Mouse (Mus musculus): ENCODE results near the gene Hap1. TPM values are rescaled to one million over a fixed set of nuclear protein-coding genes. Genes with fewer than 3 reads are reported as not detected.

Gene Hap1
- 0.38 and 0.39 TPM in 2 replicates for polyA plus RNA-seq (2014; fragmentation: Nextera tagmentation; extraction: Ambion mirVana)

DNA sequence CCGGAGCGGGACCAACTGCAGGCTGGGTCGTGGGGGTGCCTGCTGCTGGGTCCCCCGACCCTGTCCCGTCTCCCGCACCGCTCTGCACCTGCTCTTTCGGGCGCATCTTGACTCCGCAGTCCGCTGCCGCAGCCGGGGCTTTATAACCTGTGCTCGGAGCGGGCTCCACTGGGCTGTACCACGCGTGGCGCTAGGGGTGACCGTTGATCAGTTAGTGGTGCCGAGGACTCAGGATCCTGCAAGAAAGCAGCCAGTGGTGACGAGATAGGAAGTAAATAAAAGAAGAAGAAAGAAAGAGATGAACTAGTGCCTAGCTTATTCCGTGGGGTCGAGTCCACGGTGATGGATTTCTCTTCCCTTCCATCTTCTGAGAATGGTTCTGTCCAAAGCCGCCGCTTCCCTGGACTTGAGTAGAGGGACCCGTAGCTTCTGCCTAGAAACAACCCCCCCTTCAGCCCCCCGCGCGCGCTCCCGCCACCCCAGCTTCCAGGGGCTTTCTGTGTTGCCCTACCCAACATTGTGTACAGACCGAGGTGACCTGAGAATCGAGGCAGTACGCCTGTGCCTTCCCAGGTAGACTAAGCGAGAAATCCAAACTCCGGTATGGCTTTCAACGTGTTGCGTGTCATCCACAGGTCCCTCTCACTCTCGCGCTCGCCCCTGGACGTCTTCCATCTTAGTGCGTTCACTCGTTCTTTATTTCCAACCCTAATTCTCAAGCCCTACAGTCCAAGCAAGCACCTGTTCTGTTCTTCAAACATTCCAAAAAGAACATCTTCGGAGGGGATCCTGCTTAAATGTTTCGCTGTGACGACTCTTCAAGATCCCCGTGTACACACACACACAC lies at the start of gene Hap1:
Hap1 (minus strand) TSS at position 157 of the 847 bp plus-strand sequence.
- no peaks in the 10 kb centered on the region for H3K9me3 ChIP-seq (ENCODE audit: control insufficient read depth, low read length)
- no peak within 1 kb of the TSS for H3K27ac ChIP-seq (replicated peaks; ENCODE audit: low read depth, low read length)
- H3K9ac ChIP-seq (ENCODE audit: low read length) = peak within 1 kb of the TSS; percentile 49; the same call in 1 of the 2 replicates
- H3K4me2 ChIP-seq (ENCODE audit: low read depth, severe bottlenecking) = peak within 1 kb of the TSS; percentile 84
- no peak for ATAC-seq (ENCODE audit: insufficient number of reproducible peaks, low FRiP score, low TSS enrichment, low read depth)
- 2% methylated on average over 49 of the region's 49 CpGs for WGBS
- DNase-seq (ENCODE audit: low spot score) = peak; percentile 81
- peaks cover 60% of the 10 kb centered on the region for H3K27me3 ChIP-seq (ENCODE audit: control insufficient read depth, insufficient read depth, low read length)
- H3K36me3 ChIP-seq (ENCODE audit: control insufficient read depth, insufficient read depth, low read length) = no peaks in the 10 kb centered on the region
- peaks cover 3% of the 10 kb centered on the region for H3K4me1 ChIP-seq (ENCODE audit: control insufficient read depth, insufficient read depth, low read length)
- H3K4me3 ChIP-seq (ENCODE audit: low read depth, low read length) = peak within 1 kb of the TSS; percentile 48

DNA sequence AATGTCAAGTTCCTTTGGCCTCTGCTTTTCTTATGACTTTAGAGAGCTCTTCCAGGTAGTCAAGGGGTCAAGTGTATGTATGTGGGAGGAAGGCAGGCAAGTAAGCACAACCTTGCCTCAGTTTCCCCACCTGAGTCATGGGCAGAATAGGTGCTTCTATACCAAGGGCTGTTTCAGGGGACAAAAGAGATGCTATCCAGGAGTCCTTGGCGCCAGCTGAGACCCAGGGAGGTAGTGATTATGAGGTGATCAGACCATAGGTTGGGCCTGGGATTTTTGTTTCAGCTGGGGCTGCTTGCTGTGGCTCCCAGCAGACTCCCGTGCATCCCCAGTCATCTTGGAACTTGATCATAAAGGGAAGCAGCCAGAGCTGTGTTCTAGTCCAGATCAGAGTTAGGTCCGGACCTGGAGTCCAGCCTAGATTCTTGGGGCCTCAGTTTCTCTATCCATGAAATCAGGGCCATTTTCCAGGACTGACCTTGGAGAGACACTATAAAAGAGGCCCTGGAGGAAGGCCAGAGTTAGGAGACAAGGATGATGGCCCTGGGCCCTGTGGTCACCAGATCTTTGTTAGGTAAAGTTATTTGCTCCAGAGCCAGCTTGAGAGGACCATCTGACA lies 48.6 kb upstream of the Hap1 start:
- WGBS = 87% methylated on average over 3 of the region's 3 CpGs
- Histone ChIP-seq H3K4me1 (ENCODE audit: control insufficient read depth, insufficient read depth, low read length) (no peaks in the 10 kb centered on the region), H3K9ac (ENCODE audit: low read length) (no peak overlapping the region), H3K9me3 (ENCODE audit: control insufficient read depth, low read length) (no peaks in the 10 kb centered on the region), H3K27ac (replicated peaks; ENCODE audit: low read depth, low read length) (no peak overlapping the region), H3K27me3 (ENCODE audit: control insufficient read depth, insufficient read depth, low read length) (no peaks in the 10 kb centered on the region), H3K4me2 (ENCODE audit: low read depth, severe bottlenecking) (no peak overlapping the region), H3K36me3 (ENCODE audit: control insufficient read depth, insufficient read depth, low read length) (peaks cover 4% of the 10 kb centered on the region; the same call in 1 of the 2 replicates), H3K4me3 (ENCODE audit: low read depth, low read length) (no peak overlapping the region)
- ATAC-seq (ENCODE audit: insufficient number of reproducible peaks, low FRiP score, low TSS enrichment, low read depth) = no peak
- no peak for DNase-seq (ENCODE audit: low spot score)

DNA sequence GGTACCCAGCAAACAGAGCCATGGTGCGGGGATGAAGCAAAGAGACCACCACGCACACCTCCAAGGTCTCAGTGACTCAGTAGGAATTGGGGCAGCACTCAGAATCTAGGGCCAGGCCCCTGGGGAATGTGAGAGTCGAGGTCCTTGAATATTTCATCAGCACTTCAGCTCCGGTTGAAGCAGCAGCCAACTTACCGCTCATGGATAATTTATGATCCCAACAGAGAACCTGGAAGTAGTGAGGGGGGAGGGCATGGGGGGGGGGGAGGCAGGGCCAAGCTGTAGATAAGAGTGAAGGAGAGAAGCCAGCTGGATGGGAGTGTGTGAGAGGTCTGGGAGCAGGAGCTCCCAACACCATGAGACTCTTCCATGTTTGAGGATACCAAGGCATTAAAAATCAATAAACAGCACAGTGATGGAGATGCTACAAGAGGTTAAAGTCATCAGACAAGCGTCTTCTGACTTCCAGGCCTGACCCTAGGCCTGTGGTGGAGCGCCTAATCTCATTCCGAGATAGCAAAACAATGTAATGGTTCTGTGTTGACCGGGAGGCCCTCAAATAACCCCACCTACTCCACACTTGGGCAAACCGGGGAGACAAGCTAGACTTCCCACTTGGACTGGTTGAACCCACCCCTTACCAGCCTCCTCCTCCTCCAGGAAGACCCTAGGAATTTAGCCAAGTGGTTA lies 47.7 kb upstream of the Hap1 start:
- ATAC-seq (ENCODE audit: insufficient number of reproducible peaks, low FRiP score, low TSS enrichment, low read depth) (no peak), DNase-seq (ENCODE audit: low spot score) (no peak)
- no peak overlapping the region for H3K4me3 ChIP-seq (ENCODE audit: low read depth, low read length)
- H3K9ac ChIP-seq (ENCODE audit: low read length) = no peak overlapping the region
- H3K27ac ChIP-seq (replicated peaks; ENCODE audit: low read depth, low read length) = no peak overlapping the region
- H3K9me3 ChIP-seq (ENCODE audit: control insufficient read depth, low read length) = no peaks in the 10 kb centered on the region
- no peak overlapping the region for H3K4me2 ChIP-seq (ENCODE audit: low read depth, severe bottlenecking)
- 64% methylated on average over 10 of the region's 10 CpGs for WGBS
- peaks cover under 1% of the 10 kb centered on the region; the same call in 1 of the 2 replicates for H3K36me3 ChIP-seq (ENCODE audit: control insufficient read depth, insufficient read depth, low read length)
- no peaks in the 10 kb centered on the region for H3K27me3 ChIP-seq (ENCODE audit: control insufficient read depth, insufficient read depth, low read length)
- no peaks in the 10 kb centered on the region for H3K4me1 ChIP-seq (ENCODE audit: control insufficient read depth, insufficient read depth, low read length)

DNA sequence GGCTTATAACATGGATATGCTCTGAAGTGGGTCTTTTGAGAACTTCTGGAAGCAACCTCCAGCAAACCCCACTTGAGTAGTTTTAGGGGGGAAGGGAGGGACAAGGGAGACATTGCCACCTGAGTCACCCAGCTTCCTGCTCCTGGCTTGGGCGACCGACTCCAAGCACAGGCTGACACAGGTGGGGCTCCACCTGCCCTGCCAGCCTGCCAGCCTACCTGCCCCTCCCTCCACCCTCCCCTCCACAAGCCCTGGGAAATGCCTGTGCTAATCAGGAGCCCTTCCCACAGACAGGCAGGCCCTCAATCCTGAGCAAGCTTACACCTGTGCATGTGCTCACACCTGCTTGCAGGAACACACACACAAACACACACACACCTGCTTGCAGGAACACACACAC lies 46.8 kb upstream of the Hap1 start:
- Histone ChIP-seq H3K4me3 (ENCODE audit: low read depth, low read length) (no peak overlapping the region), H3K36me3 (ENCODE audit: control insufficient read depth, insufficient read depth, low read length) (no peaks in the 10 kb centered on the region), H3K9ac (ENCODE audit: low read length) (no peak overlapping the region), H3K9me3 (ENCODE audit: control insufficient read depth, low read length) (no peaks in the 10 kb centered on the region), H3K4me1 (ENCODE audit: control insufficient read depth, insufficient read depth, low read length) (no peaks in the 10 kb centered on the region), H3K27me3 (ENCODE audit: control insufficient read depth, insufficient read depth, low read length) (no peaks in the 10 kb centered on the region), H3K4me2 (ENCODE audit: low read depth, severe bottlenecking) (no peak overlapping the region), H3K27ac (replicated peaks; ENCODE audit: low read depth, low read length) (no peak overlapping the region)
- DNase-seq (ENCODE audit: low spot score) = no peak
- WGBS = 60% methylated on average over 2 of the region's 2 CpGs
- no peak for ATAC-seq (ENCODE audit: insufficient number of reproducible peaks, low FRiP score, low TSS enrichment, low read depth)

DNA sequence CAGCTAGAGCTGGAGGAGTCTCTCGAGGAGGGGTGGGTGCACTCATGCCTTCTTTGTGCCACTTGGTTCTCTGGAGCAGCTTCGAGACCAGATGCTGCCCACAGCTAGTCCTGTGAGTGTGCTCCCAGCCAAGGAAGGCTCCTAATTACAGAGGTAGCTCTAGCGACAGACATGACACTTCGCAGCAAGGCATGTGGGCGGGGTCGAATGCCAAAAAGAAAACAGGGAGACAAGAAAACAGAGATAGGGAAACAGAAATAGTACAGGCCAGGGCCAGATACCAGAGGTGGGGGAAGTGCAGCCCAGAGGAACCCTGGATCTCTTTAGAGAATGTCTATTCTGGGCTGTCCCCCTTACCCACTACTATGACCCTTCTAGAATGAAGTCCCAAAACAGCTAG lies 46.3 kb upstream of the Hap1 start:
- Histone ChIP-seq H3K9ac (ENCODE audit: low read length) (no peak overlapping the region), H3K36me3 (ENCODE audit: control insufficient read depth, insufficient read depth, low read length) (no peaks in the 10 kb centered on the region), H3K9me3 (ENCODE audit: control insufficient read depth, low read length) (no peaks in the 10 kb centered on the region), H3K4me2 (ENCODE audit: low read depth, severe bottlenecking) (no peak overlapping the region), H3K27me3 (ENCODE audit: control insufficient read depth, insufficient read depth, low read length) (no peaks in the 10 kb centered on the region), H3K27ac (replicated peaks; ENCODE audit: low read depth, low read length) (no peak overlapping the region), H3K4me3 (ENCODE audit: low read depth, low read length) (no peak overlapping the region), H3K4me1 (ENCODE audit: control insufficient read depth, insufficient read depth, low read length) (no peaks in the 10 kb centered on the region)
- no peak for ATAC-seq (ENCODE audit: insufficient number of reproducible peaks, low FRiP score, low TSS enrichment, low read depth)
- 24% methylated on average over 6 of the region's 6 CpGs for WGBS
- DNase-seq (ENCODE audit: low spot score) = no peak

DNA sequence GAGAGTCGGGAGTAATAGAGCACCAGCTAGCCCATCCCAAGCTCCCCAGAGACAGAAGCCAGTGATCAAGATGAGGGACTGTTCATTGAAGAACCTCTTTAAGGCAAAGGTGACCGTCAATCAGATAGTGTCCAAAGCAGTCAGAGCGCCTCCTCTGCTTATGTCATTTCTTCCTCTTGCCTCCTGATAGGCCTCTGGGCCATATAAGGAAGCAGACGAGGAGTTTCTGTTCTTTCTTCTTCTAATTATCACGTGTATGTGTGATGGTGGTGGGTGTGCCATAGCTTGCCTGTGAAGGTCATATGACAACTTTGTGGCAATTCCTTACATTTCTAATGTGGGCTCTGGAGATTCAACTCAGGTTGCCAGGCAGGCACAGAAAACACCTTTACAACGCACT lies 44.9 kb upstream of the Hap1 start:
- WGBS = 60% methylated on average over 6 of the region's 6 CpGs
- no peak overlapping the region for H3K9ac ChIP-seq (ENCODE audit: low read length)
- H3K4me1 ChIP-seq (ENCODE audit: control insufficient read depth, insufficient read depth, low read length) = no peaks in the 10 kb centered on the region
- H3K27ac ChIP-seq (replicated peaks; ENCODE audit: low read depth, low read length) = no peak overlapping the region
- H3K36me3 ChIP-seq (ENCODE audit: control insufficient read depth, insufficient read depth, low read length) = no peaks in the 10 kb centered on the region
- H3K27me3 ChIP-seq (ENCODE audit: control insufficient read depth, insufficient read depth, low read length) = no peaks in the 10 kb centered on the region
- no peak for ATAC-seq (ENCODE audit: insufficient number of reproducible peaks, low FRiP score, low TSS enrichment, low read depth)
- no peaks in the 10 kb centered on the region for H3K9me3 ChIP-seq (ENCODE audit: control insufficient read depth, low read length)
- no peak overlapping the region for H3K4me3 ChIP-seq (ENCODE audit: low read depth, low read length)
- H3K4me2 ChIP-seq (ENCODE audit: low read depth, severe bottlenecking) = no peak overlapping the region
- no peak for DNase-seq (ENCODE audit: low spot score)

DNA sequence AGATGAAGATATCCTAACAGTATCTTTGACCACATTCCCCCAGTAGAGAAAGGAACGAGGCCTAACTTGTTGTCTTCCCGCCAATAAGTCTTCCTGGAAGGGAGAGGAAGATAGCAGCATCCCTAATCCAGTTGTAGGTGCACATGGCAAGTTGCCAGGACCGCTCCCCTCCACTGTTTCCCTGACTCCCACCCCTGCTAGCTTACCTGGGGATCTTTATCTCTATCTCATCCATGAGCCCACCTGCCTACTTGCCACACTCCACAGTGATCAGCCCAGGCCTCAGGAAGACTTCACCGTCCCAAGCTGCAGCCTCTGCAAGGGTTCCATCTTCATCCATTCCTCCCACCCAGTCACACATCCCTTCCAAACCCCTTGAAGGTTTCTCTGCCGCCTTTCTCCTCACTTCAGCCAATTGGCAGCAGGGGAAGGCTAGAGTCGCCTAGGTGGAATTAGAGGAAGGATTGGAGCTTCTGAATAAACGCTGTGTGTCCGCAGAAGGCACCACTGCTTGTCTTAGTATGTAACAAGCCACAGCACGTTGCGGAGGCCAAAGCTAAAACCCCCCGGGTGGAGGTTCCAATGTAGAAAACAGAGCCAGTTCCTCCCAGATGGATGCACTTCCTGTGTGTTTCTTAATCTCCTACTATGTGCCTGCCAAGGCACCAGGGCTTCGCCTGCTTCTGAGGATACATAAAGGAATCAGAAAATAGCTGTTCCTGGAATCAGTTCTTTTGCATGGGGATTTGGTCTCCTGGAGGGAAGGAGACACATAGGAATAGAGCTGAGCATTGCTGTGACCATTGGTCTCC lies 44.0 kb upstream of the Hap1 start:
- ATAC-seq (ENCODE audit: insufficient number of reproducible peaks, low FRiP score, low TSS enrichment, low read depth) = no peak
- H3K27ac ChIP-seq (replicated peaks; ENCODE audit: low read depth, low read length) = no peak overlapping the region
- H3K27me3 ChIP-seq (ENCODE audit: control insufficient read depth, insufficient read depth, low read length) = no peaks in the 10 kb centered on the region
- no peak overlapping the region for H3K4me3 ChIP-seq (ENCODE audit: low read depth, low read length)
- no peak overlapping the region for H3K9ac ChIP-seq (ENCODE audit: low read length)
- H3K9me3 ChIP-seq (ENCODE audit: control insufficient read depth, low read length) = no peaks in the 10 kb centered on the region
- WGBS = 75% methylated on average over 12 of the region's 12 CpGs
- no peak for DNase-seq (ENCODE audit: low spot score)
- H3K4me1 ChIP-seq (ENCODE audit: control insufficient read depth, insufficient read depth, low read length) = peaks cover 5% of the 10 kb centered on the region; the same call in 1 of the 2 replicates
- H3K36me3 ChIP-seq (ENCODE audit: control insufficient read depth, insufficient read depth, low read length) = no peaks in the 10 kb centered on the region
- H3K4me2 ChIP-seq (ENCODE audit: low read depth, severe bottlenecking) = no peak overlapping the region

DNA sequence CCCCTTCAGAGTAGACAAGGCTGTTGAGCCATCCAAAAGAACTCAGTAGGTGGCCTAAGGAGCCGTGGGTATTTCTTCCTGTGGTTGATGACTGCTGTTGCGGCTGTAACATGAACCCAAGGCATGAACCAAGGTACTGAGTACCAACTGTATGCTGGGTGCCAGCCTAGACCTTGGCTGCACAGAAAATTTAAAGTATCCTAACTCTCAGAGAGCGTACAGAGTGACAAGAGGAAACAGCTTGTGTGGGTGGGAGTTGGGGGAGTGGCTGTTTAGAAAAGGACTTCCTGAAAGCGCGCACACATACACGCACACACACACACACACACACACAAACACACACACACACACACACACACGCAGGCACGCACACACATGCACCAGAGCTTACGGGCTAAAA lies 43.4 kb upstream of the Hap1 start:
- DNase-seq (ENCODE audit: low spot score) (no peak), ATAC-seq (ENCODE audit: insufficient number of reproducible peaks, low FRiP score, low TSS enrichment, low read depth) (no peak)
- WGBS = 81% methylated on average over 9 of the region's 9 CpGs
- Histone ChIP-seq H3K9ac (ENCODE audit: low read length) (no peak overlapping the region), H3K27me3 (ENCODE audit: control insufficient read depth, insufficient read depth, low read length) (no peaks in the 10 kb centered on the region), H3K4me1 (ENCODE audit: control insufficient read depth, insufficient read depth, low read length) (peaks cover 5% of the 10 kb centered on the region; the same call in 1 of the 2 replicates), H3K36me3 (ENCODE audit: control insufficient read depth, insufficient read depth, low read length) (no peaks in the 10 kb centered on the region), H3K4me2 (ENCODE audit: low read depth, severe bottlenecking) (no peak overlapping the region), H3K27ac (replicated peaks; ENCODE audit: low read depth, low read length) (no peak overlapping the region), H3K9me3 (ENCODE audit: control insufficient read depth, low read length) (no peaks in the 10 kb centered on the region), H3K4me3 (ENCODE audit: low read depth, low read length) (no peak overlapping the region)

All from limb, embryonic 11.5 days (tissue).